Mouse (Mus musculus): ENCODE data around the gene Vmn1r236. TPM values are rescaled to one million over a fixed set of nuclear protein-coding genes. Genes with fewer than 3 reads are reported as not detected.

Vmn1r236 gene
- polyA plus RNA-seq (2015; fragmentation: Nextera tagmentation; extraction: Ambion mirVana), result not detected in 2 replicates

GRCm38 (mm10) chr17:21282642-21283041 lies at the start of gene Vmn1r236:
Gene Vmn1r236, plus strand, starts transcription at chr17:21282942.
- H3K27ac ChIP-seq, result no peak within 1 kb of the TSS
- no peak within 1 kb of the TSS for H3K4me3 ChIP-seq (replicated peaks)
- H3K27me3 ChIP-seq, result no peaks in the 10 kb centered on the region
- no peak within 1 kb of the TSS for H3K9ac ChIP-seq (replicated peaks)
- WGBS, result 84% methylated on average over 3 of the region's 3 CpGs
- H3K36me3 ChIP-seq, result no peaks in the 10 kb centered on the region
- H3K4me1 ChIP-seq (replicated peaks), result no peaks in the 10 kb centered on the region
- no peak for ATAC-seq
- H3K9me3 ChIP-seq, result 0 out of 2 replicates have a peak, but pooled peaks cover 8% of the 10 kb centered on the region
- no peak within 1 kb of the TSS for H3K4me2 ChIP-seq (replicated peaks)

GRCm38 (mm10) chr17:21256111-21256510 lies 26.6 kb upstream of the Vmn1r236 start, which contains the start of gene Vmn1r235:
Gene Vmn1r235, plus strand, starts transcription at chr17:21256411.
- ATAC-seq, result no peak
- no peak within 1 kb of the TSS for H3K4me3 ChIP-seq (replicated peaks)
- H3K27me3 ChIP-seq, result no peaks in the 10 kb centered on the region
- H3K4me1 ChIP-seq (replicated peaks), result no peaks in the 10 kb centered on the region
- H3K27ac ChIP-seq, result no peak within 1 kb of the TSS
- no peak within 1 kb of the TSS for H3K9ac ChIP-seq (replicated peaks)
- peaks cover 12% of the 10 kb centered on the region for H3K9me3 ChIP-seq
- H3K36me3 ChIP-seq, result no peaks in the 10 kb centered on the region
- no peak within 1 kb of the TSS for H3K4me2 ChIP-seq (replicated peaks)

GRCm38 (mm10) chr17:21272103-21272502 lies 10.6 kb upstream of the Vmn1r236 start:
- Histone ChIP-seq H3K4me3 (replicated peaks) (no peak overlapping the region), H3K9me3 (no peaks in the 10 kb centered on the region; the same call in 1 of the 2 replicates), H3K9ac (replicated peaks) (no peak overlapping the region), H3K27ac (no peak overlapping the region), H3K36me3 (no peaks in the 10 kb centered on the region), H3K4me1 (replicated peaks) (no peaks in the 10 kb centered on the region), H3K4me2 (replicated peaks) (no peak overlapping the region), H3K27me3 (no peaks in the 10 kb centered on the region)
- WGBS, result 14% methylated on average over 4 of the region's 4 CpGs
- ATAC-seq, result no peak

- no peak for ATAC-seq
- H3K36me3 ChIP-seq, result no peaks in the 10 kb centered on the region
- no peak overlapping the region for H3K9ac ChIP-seq (replicated peaks)
- H3K27ac ChIP-seq, result no peak overlapping the region
- no peaks in the 10 kb centered on the region for H3K4me1 ChIP-seq (replicated peaks)
- 0 out of 2 replicates have a peak, but pooled peaks cover 10% of the 10 kb centered on the region for H3K9me3 ChIP-seq
- H3K4me3 ChIP-seq (replicated peaks), result no peak overlapping the region
- H3K4me2 ChIP-seq (replicated peaks), result no peak overlapping the region
- no peaks in the 10 kb centered on the region for H3K27me3 ChIP-seq
Measured at GRCm38 (mm10) chr17:21284395-21284794, 1.7 kb downstream of the Vmn1r236 start.

- Histone ChIP-seq H3K4me2 (replicated peaks) (no peak overlapping the region), H3K27ac (no peak overlapping the region), H3K36me3 (no peaks in the 10 kb centered on the region), H3K4me3 (replicated peaks) (no peak overlapping the region), H3K4me1 (replicated peaks) (no peaks in the 10 kb centered on the region), H3K9ac (replicated peaks) (no peak overlapping the region), H3K27me3 (no peaks in the 10 kb centered on the region), H3K9me3 (0 out of 2 replicates have a peak, but pooled peaks cover 7% of the 10 kb centered on the region)
- ATAC-seq, result no peak
Measured at GRCm38 (mm10) chr17:21289695-21290094, 7.0 kb downstream of the Vmn1r236 start.

- no peak within 1 kb of the TSS for H3K9ac ChIP-seq (replicated peaks)
- no peaks in the 10 kb centered on the region for H3K4me1 ChIP-seq (replicated peaks)
- peaks cover 8% of the 10 kb centered on the region; the same call in 1 of the 2 replicates for H3K9me3 ChIP-seq
- no peak within 1 kb of the TSS for H3K27ac ChIP-seq
- H3K4me2 ChIP-seq (replicated peaks), result no peak within 1 kb of the TSS
- ATAC-seq, result no peak
- H3K4me3 ChIP-seq (replicated peaks), result no peak within 1 kb of the TSS
- H3K27me3 ChIP-seq, result no peaks in the 10 kb centered on the region
- H3K36me3 ChIP-seq, result no peaks in the 10 kb centered on the region
Measured at GRCm38 (mm10) chr17:21311565-21311964, 28.8 kb downstream of the Vmn1r236 start, which contains the start of gene Vmn1r237. Gene Vmn1r237, plus strand, starts transcription at chr17:21311865.

Small RNA genes within 50 kb of the gene (microRNA-seq; reads per million reads assigned to microRNA genes)
- gene Gm26384, result not detected

Other genes with a start within 250 kb of the Vmn1r236 start
- gene Vmn1r234, start 56.9 kb upstream of the Vmn1r236 start, polyA plus RNA-seq (2015; fragmentation: Nextera tagmentation; extraction: Ambion mirVana), result not detected in 2 replicates
- not detected in 2 replicates for gene Vmn1r235, start 26.5 kb upstream of the Vmn1r236 start, polyA plus RNA-seq (2015; fragmentation: Nextera tagmentation; extraction: Ambion mirVana)
- not detected in 2 replicates for gene Vmn1r237, start 28.9 kb downstream of the Vmn1r236 start, polyA plus RNA-seq (2015; fragmentation: Nextera tagmentation; extraction: Ambion mirVana)
- gene Zfp677, start 100.8 kb downstream of the Vmn1r236 start, polyA plus RNA-seq (2015; fragmentation: Nextera tagmentation; extraction: Ambion mirVana), result 4.4 and 4.6 TPM in 2 replicates
- gene Zfp54, start 140.3 kb downstream of the Vmn1r236 start, polyA plus RNA-seq (2015; fragmentation: Nextera tagmentation; extraction: Ambion mirVana), result 3.5 and 4.8 TPM in 2 replicates
- 16.1 and 16.4 TPM in 2 replicates for gene Zfp51, start 167.4 kb downstream of the Vmn1r236 start, polyA plus RNA-seq (2015; fragmentation: Nextera tagmentation; extraction: Ambion mirVana)
- gene Zfp53, start 206.1 kb downstream of the Vmn1r236 start, polyA plus RNA-seq (2015; fragmentation: Nextera tagmentation; extraction: Ambion mirVana), result 9.5 and 11.1 TPM in 2 replicates